Mouse (Mus musculus) lung, adult 2 months (tissue): ENCODE results near the gene Sfxn5.

ENCODE experiments used
- CTCF ChIP-seq: fragments of 200-500 bp; IDR thresholded peaks from 2 replicates; pipeline ENCODE4 v1.5.1; 2011; ENCODE audit warnings: mild to moderate bottlenecking, low read length, control low read depth; ENCODE audit not compliant: insufficient read depth
- POLR2A ChIP-seq: fragments of 200-500 bp; IDR thresholded peaks from 2 replicates; pipeline ENCODE4 v1.6.1; 2011; ENCODE audit warnings: low read depth, mild to moderate bottlenecking, control low read depth, low read length, borderline replicate concordance; ENCODE audit errors: extremely low read depth

- TF ChIP-seq CTCF (no peak), POLR2A (no peak)
These were observed 30.1 kb upstream of the Sfxn5 start for GRCm38 (mm10) chr6:85363231-85363905.
